Mouse (Mus musculus): ENCODE data around the gene Hps6.

DNA sequence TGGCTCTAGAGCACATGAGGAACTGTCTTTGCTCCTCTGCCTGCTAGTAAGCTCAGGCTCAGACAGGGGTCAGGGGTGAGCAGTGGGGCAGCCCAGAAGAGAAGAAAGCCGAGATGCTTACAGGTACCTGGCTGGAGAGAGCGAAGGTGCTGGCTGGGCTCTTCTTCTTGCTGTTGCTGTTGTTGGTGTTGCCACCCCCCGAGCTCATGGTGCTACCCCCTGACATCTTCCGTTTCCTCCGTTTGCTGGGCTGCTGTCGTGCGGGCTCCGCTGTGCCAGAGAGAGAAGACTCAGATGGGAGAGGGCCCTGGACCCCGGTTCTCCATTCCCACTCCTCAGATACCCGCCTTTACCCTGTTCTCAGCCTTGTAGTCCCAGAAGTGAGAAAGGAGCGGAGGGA, 30.6 kb downstream of the Hps6 start:
- TF ChIP-seq POLR2A (IDR thresholded peaks at IDR 0.05; ENCODE audit: insufficient read length, low read depth) (no peak), TCF3 (IDR thresholded peaks at IDR 0.05; ENCODE audit: insufficient read length, low read depth) (no peak), E2F4 (IDR thresholded peaks at IDR 0.05; ENCODE audit: insufficient read depth) (no peak)
